Mouse (Mus musculus) olfactory bulb, adult 2 months (tissue): ENCODE data around the gene Zbtb7a. TPM values are rescaled to one million over a fixed set of nuclear protein-coding genes. Genes with fewer than 3 reads are reported as not detected.

Experiments
- H3K27ac ChIP-seq: fragments of 200-500 bp; 2 replicates; pipeline ENCODE4 v1.5.1; 2012; ENCODE audit warnings: low read depth, low read length; ENCODE audit not compliant: insufficient read depth
- H3K4me1 ChIP-seq: fragments of 200-500 bp; 2 replicates; pipeline ENCODE4 v1.6.1; 2012; ENCODE audit warnings: low read length; ENCODE audit not compliant: control insufficient read depth, insufficient read depth
- H3K4me3 ChIP-seq: fragments of 200-500 bp; 2 replicates; pipeline ENCODE4 v1.5.1; 2012; ENCODE audit warnings: mild to moderate bottlenecking, low read depth, low read length, moderate library complexity; ENCODE audit not compliant: insufficient read depth
- CTCF ChIP-seq: fragments of 200-500 bp; IDR thresholded peaks from 2 replicates; pipeline ENCODE4 v1.5.1; 2012; ENCODE audit warnings: low read depth, mild to moderate bottlenecking, low read length, moderate library complexity; ENCODE audit not compliant: insufficient read depth
- POLR2A ChIP-seq: fragments of 200-500 bp; IDR thresholded peaks from 2 replicates; pipeline ENCODE4 v1.6.1; 2012; ENCODE audit warnings: mild to moderate bottlenecking, low read depth, low read length, moderate library complexity; ENCODE audit not compliant: insufficient read depth
- WGBS: fragments of 180-500 bp; shearing (Covaris S2); methylation state at CpG from one replicate; pipeline ENCODE4 v1.1.7; 2018; 5-methylcytosine and 5-hydroxymethylcytosine counted together
- polyA plus RNA-seq: library from polyadenylated mRNA; stranded (reverse); fragments of >200 nt; gene quantifications from 2 replicates; pipeline ENCODE4 v1.2.4, GENCODE M21; 2012; ENCODE audit warnings: low replicate concordance; ENCODE audit not compliant: missing spikeins, insufficient read depth, insufficient read length

The Zbtb7a gene
- polyA plus RNA-seq, 1 experiment = not detected

GRCm38 (mm10) chr10:81200141-81200540 is 65.1 kb downstream of the Zbtb7a start:
- Histone ChIP-seq H3K4me1 (no peaks in the 10 kb centered on the region), H3K4me3 (no peak overlapping the region), H3K27ac (no peak overlapping the region)
- WGBS = 85% methylated on average over 13 of the region's 13 CpGs
- no peak for TF ChIP-seq CTCF
- no peak for TF ChIP-seq POLR2A

GRCm38 (mm10) chr10:81200605-81201287 is 65.7 kb downstream of the Zbtb7a start:
- TF ChIP-seq CTCF = no peak
- no peak for TF ChIP-seq POLR2A
- WGBS = 79% methylated on average over 20 of the region's 20 CpGs
- Histone ChIP-seq H3K4me3 (no peak overlapping the region), H3K27ac (no peak overlapping the region), H3K4me1 (no peaks in the 10 kb centered on the region)

- Histone ChIP-seq H3K4me1 (no peaks in the 10 kb centered on the region), H3K27ac (no peak within 1 kb of the TSS), H3K4me3 (no peak within 1 kb of the TSS)
- WGBS = 48% methylated on average over 13 of the region's 13 CpGs
- TF ChIP-seq CTCF = no peak
- TF ChIP-seq POLR2A = no peak
Measured at GRCm38 (mm10) chr10:81201807-81202758, 67.1 kb downstream of the Zbtb7a start, which contains the start of gene Nmrk2. Gene Nmrk2 (minus strand): TSS chr10:81202051.

Other genes with a start within 250 kb of the Zbtb7a start
- gene Timm13, start 234.3 kb upstream of the Zbtb7a start, polyA plus RNA-seq = not detected in 2 replicates
- gene Lmnb2, start 217.0 kb upstream of the Zbtb7a start, polyA plus RNA-seq = not detected in 2 replicates
- gene Gadd45b, start 205.1 kb upstream of the Zbtb7a start, polyA plus RNA-seq = not detected in 2 replicates
- not detected in 2 replicates for gene Gng7, start 120.3 kb upstream of the Zbtb7a start, polyA plus RNA-seq
- not detected in 2 replicates for gene Diras1, start 109.6 kb upstream of the Zbtb7a start, polyA plus RNA-seq
- not detected in 2 replicates for gene Slc39a3, start 97.8 kb upstream of the Zbtb7a start, polyA plus RNA-seq
- gene Sgta, start 75.0 kb upstream of the Zbtb7a start, polyA plus RNA-seq = not detected in 2 replicates
- not detected in 2 replicates for gene Thop1, start 65.2 kb upstream of the Zbtb7a start, polyA plus RNA-seq
- gene Creb3l3, start 36.3 kb upstream of the Zbtb7a start, polyA plus RNA-seq = not detected in 2 replicates
- gene Map2k2, start 29.3 kb upstream of the Zbtb7a start, polyA plus RNA-seq = not detected in 2 replicates
- not detected in 2 replicates for gene Pias4, start 32.7 kb downstream of the Zbtb7a start, polyA plus RNA-seq
- gene Eef2, start 41.4 kb downstream of the Zbtb7a start, polyA plus RNA-seq = 423 and 2,167 TPM in 2 replicates
- not detected in 2 replicates for gene Dapk3, start 47.8 kb downstream of the Zbtb7a start, polyA plus RNA-seq
- not detected in 2 replicates for gene 4930442H23Rik, start 48.6 kb downstream of the Zbtb7a start, polyA plus RNA-seq
- not detected in 2 replicates for gene Nmrk2, start 66.8 kb downstream of the Zbtb7a start, polyA plus RNA-seq
- not detected in 2 replicates for gene Atcay, start 95.6 kb downstream of the Zbtb7a start, polyA plus RNA-seq
- not detected in 2 replicates for gene Zfr2, start 97.9 kb downstream of the Zbtb7a start, polyA plus RNA-seq
- gene Matk, start 117.7 kb downstream of the Zbtb7a start, polyA plus RNA-seq = not detected in 2 replicates
- gene Mrpl54, start 131.7 kb downstream of the Zbtb7a start, polyA plus RNA-seq = not detected in 2 replicates
- gene Apba3, start 131.7 kb downstream of the Zbtb7a start, polyA plus RNA-seq = not detected in 2 replicates
- not detected in 2 replicates for gene Tjp3, start 156.4 kb downstream of the Zbtb7a start, polyA plus RNA-seq
- gene Pip5k1c, start 157.7 kb downstream of the Zbtb7a start, polyA plus RNA-seq = 935 TPM in 1 of 2 replicates, not detected in the other
- not detected in 2 replicates for gene Cactin, start 185.9 kb downstream of the Zbtb7a start, polyA plus RNA-seq
- not detected in 2 replicates for gene Tbxa2r, start 193.5 kb downstream of the Zbtb7a start, polyA plus RNA-seq
- not detected in 2 replicates for gene Gipc3, start 208.0 kb downstream of the Zbtb7a start, polyA plus RNA-seq
- gene Hmg20b, start 215.3 kb downstream of the Zbtb7a start, polyA plus RNA-seq = not detected in 2 replicates
- not detected in 2 replicates for gene Mfsd12, start 222.3 kb downstream of the Zbtb7a start, polyA plus RNA-seq
- not detected in 2 replicates for gene 4930404N11Rik, start 230.6 kb downstream of the Zbtb7a start, polyA plus RNA-seq
- gene Fzr1, start 243.3 kb downstream of the Zbtb7a start, polyA plus RNA-seq = not detected in 2 replicates
- not detected in 2 replicates for gene Dohh, start 249.2 kb downstream of the Zbtb7a start, polyA plus RNA-seq
- not detected in 2 replicates for gene Gm48551, start 249.2 kb downstream of the Zbtb7a start, polyA plus RNA-seq